13 mouse cellular contexts compared by ENCODE assay signal in genomic region chr7:30484250-30484649, GRCm38 (mm10). TPM values are rescaled to one million over a fixed set of nuclear protein-coding genes. Genes with fewer than 3 reads are reported as not detected.
DNase-seq lines count a peak whose midpoint lies in the region; ATAC-seq lines count a peak whose summit lies in the region.
"Had no signal": no experiment of that assay in that cellular context is flagged by ENCODE, and none has a peak within 500 bp of the region (broad histone marks: within the 10 kb centered on the region; RNA-seq: fewer than 3 reads in every experiment).

No protein-coding gene starts in this region.

- H3K9ac ChIP-seq in kidney, embryonic 14.5 days (ENCODE audit: low read depth, low read length): no peak overlapping the region

- H3K4me3 ChIP-seq in kidney, embryonic 14.5 days (ENCODE audit: low read length): no peak overlapping the region
- H3K4me3 ChIP-seq in limb, embryonic 10.5 days: no peak overlapping the region
- H3K4me3 ChIP-seq: erythroblast, embryonic 14.5 days had no signal

- H3K9me3 ChIP-seq in kidney, embryonic 14.5 days (ENCODE audit: control insufficient read depth, low read length): no peaks in the 10 kb centered on the region
- no peaks in the 10 kb centered on the region for H3K9me3 ChIP-seq in limb, embryonic 10.5 days (replicated peaks)

- peak; percentile 61 for DNase-seq in adrenal gland, postnatal 14 days
- DNase-seq in adrenal gland, adult 8-10 months: no peak
- peak; percentile 30 to 48 for DNase-seq in kidney, postnatal 25 days
- DNase-seq in NIH3T3 (ENCODE audit: low read depth): peak; percentile 76
- peak; percentile 80 for DNase-seq in limb, embryonic 10.5 days (ENCODE audit: low spot score)
- DNase-seq in right cerebral cortex, adult 18-20 months: no peak
- no peak for DNase-seq in spleen, adult 12 weeks (ENCODE audit: low spot score)
- DNase-seq: right cerebral cortex, postnatal 4 days had no signal

- 17% methylated on average over 8 of the region's 8 CpGs for WGBS in kidney, embryonic 14.5 days
- WGBS in limb, embryonic 10.5 days: 19% methylated on average over 8 of the region's 8 CpGs

- H3K27me3 ChIP-seq in kidney, embryonic 14.5 days (ENCODE audit: control insufficient read depth, insufficient read depth, low read length): 0 out of 2 replicates have a peak, but pooled peaks cover 11% of the 10 kb centered on the region
- peaks cover 7% of the 10 kb centered on the region; the same call in 1 of the 2 replicates for H3K27me3 ChIP-seq in limb, embryonic 10.5 days (ENCODE audit: low read depth, poor library complexity, severe bottlenecking)

- H3K36me3 ChIP-seq in kidney, embryonic 14.5 days (ENCODE audit: control insufficient read depth, insufficient read depth, low read length): no peaks in the 10 kb centered on the region
- H3K36me3 ChIP-seq in limb, embryonic 10.5 days: no peaks in the 10 kb centered on the region

- no peak overlapping the region for H3K27ac ChIP-seq in kidney, embryonic 14.5 days (ENCODE audit: low read depth, low read length)
- H3K27ac ChIP-seq in limb, embryonic 10.5 days: no peak overlapping the region

- H3K4me1 ChIP-seq in kidney, embryonic 14.5 days (ENCODE audit: control insufficient read depth, insufficient read depth, low read length): no peaks in the 10 kb centered on the region
- H3K4me1 ChIP-seq in limb, embryonic 10.5 days: no peaks in the 10 kb centered on the region

- H3K4me2 ChIP-seq in kidney, embryonic 14.5 days (replicated peaks; ENCODE audit: low read depth, low read length): no peak overlapping the region

- no peak for ATAC-seq in kidney, embryonic 14.5 days (ENCODE audit: low FRiP score, low TSS enrichment)

RNA-seq across cellular contexts. Expression of gene Prodh2, which starts 9.2 kb away (rescaled TPM):
- 2.6 and 33.4 TPM in 2 replicates for total RNA-seq in adrenal gland, postnatal 14 days (2021)
- under 1 TPM in 1 of 4 experiments, not detected in 3; 0.56 TPM for total RNA-seq in adrenal gland, adult 8-10 months (2022)
- 0.94 and 2.3 TPM in 2 replicates for polyA plus RNA-seq in kidney, embryonic 14.5 days (2014; fragmentation: Nextera tagmentation; extraction: Ambion mirVana)
- polyA plus RNA-seq in limb, embryonic 10.5 days (2016; fragmentation: Nextera tagmentation; extraction: Ambion mirVana): not detected in 2 replicates
- total RNA-seq: heart, postnatal 36 days; megakaryocyte-erythroid progenitor cell, adult 5-6 weeks had no signal

RNA-seq across cellular contexts. Expression of gene Nphs1, which starts 26.1 kb away (rescaled TPM):
- total RNA-seq in adrenal gland, postnatal 14 days (2021): 0.11 TPM in 1 of 2 replicates, not detected in the other
- not detected for total RNA-seq in adrenal gland, adult 8-10 months (2022)
- 2.7 and 3.0 TPM in 2 replicates for polyA plus RNA-seq in kidney, embryonic 14.5 days (2014; fragmentation: Nextera tagmentation; extraction: Ambion mirVana)
- not detected in 2 replicates for polyA plus RNA-seq in limb, embryonic 10.5 days (2016; fragmentation: Nextera tagmentation; extraction: Ambion mirVana)
- total RNA-seq: heart, postnatal 36 days had no signal
- polyA plus RNA-seq: erythroblast, embryonic 14.5 days had no signal

RNA-seq across cellular contexts. Expression of gene Kirrel2, which starts 26.8 kb away (rescaled TPM):
- total RNA-seq in adrenal gland, postnatal 14 days (2021): not detected in 2 replicates
- not detected for total RNA-seq in adrenal gland, adult 8-10 months (2022)
- 0.20 and 0.54 TPM in 2 replicates for polyA plus RNA-seq in kidney, embryonic 14.5 days (2014; fragmentation: Nextera tagmentation; extraction: Ambion mirVana)
- polyA plus RNA-seq in limb, embryonic 10.5 days (2016; fragmentation: Nextera tagmentation; extraction: Ambion mirVana): not detected in 2 replicates
- total RNA-seq: heart, postnatal 36 days; megakaryocyte-erythroid progenitor cell, adult 5-6 weeks had no signal
- polyA plus RNA-seq: C2C12 had no signal

RNA-seq across cellular contexts. Expression of gene Aplp1, which starts 38.9 kb away (rescaled TPM):
- 21.3 and 28.3 TPM in 2 replicates for total RNA-seq in adrenal gland, postnatal 14 days (2021)
- 10 to 100 TPM; 45.2 to 59.3 (median 46.7) TPM for total RNA-seq in adrenal gland, adult 8-10 months (2022)
- polyA plus RNA-seq in kidney, embryonic 14.5 days (2014; fragmentation: Nextera tagmentation; extraction: Ambion mirVana): 16.7 and 19.0 TPM in 2 replicates
- polyA plus RNA-seq in limb, embryonic 10.5 days (2016; fragmentation: Nextera tagmentation; extraction: Ambion mirVana): 8.4 and 13.4 TPM in 2 replicates
- total RNA-seq: megakaryocyte-erythroid progenitor cell, adult 5-6 weeks had no signal

RNA-seq across cellular contexts. Expression of gene Arhgap33, which starts 50.6 kb away (rescaled TPM):
- 8.3 and 8.9 TPM in 2 replicates for total RNA-seq in adrenal gland, postnatal 14 days (2021)
- total RNA-seq in adrenal gland, adult 8-10 months (2022): 1 to 10 TPM; 2.2 to 9.4 (median 6.4) TPM
- polyA plus RNA-seq in kidney, embryonic 14.5 days (2014; fragmentation: Nextera tagmentation; extraction: Ambion mirVana): 13.4 and 17.3 TPM in 2 replicates
- polyA plus RNA-seq in limb, embryonic 10.5 days (2016; fragmentation: Nextera tagmentation; extraction: Ambion mirVana): 14.0 and 17.1 TPM in 2 replicates

Comparison
In these comparisons a context has a peak if more than half of its experiments do, and no peak if none do; other contexts are left out.
1. DNase-seq: peak in adrenal gland, postnatal 14 days (single experiment), kidney, postnatal 25 days (2 of 2), NIH3T3 (single experiment) and limb, embryonic 10.5 days (single experiment); none in adrenal gland, adult 8-10 months (single experiment), right cerebral cortex, adult 18-20 months (single experiment) and spleen, adult 12 weeks (single experiment).